Mouse (Mus musculus) Patski (cell line): ENCODE measurements at regions not wholly inside any gene's neighbourhood (a gene's known extent, or its start where the extent isn't known, plus 50 kb on each side); places are given as distances from the start of the nearest gene placed in this dataset.
"Not testable (repeated sequence)": the region's sequence is repeated elsewhere in the genome, so short reads cannot be mapped to it uniquely, and the experiment has no call there.

Source experiments
- ATAC-seq: fragments of 100-300 bp; one replicate; pipeline ENCODE4 v1.8.0; 2021
- CTCF ChIA-PET: fragments of 350-600 bp; sonication (Branson Sonifier 250); formaldehyde crosslinking; loops from one replicate; lab custom pipeline; 2022; ENCODE audit warnings: inconsistent platforms; lab: Charles Lee
- POLR2A ChIA-PET: fragments of 350-600 bp; sonication (Branson Sonifier 250); formaldehyde crosslinking; loops from one replicate; lab custom pipeline; 2022; ENCODE audit warnings: antibody characterized with exemption, inconsistent platforms; lab: Charles Lee
- DNase-seq: peaks from one replicate; pipeline ENCODE4 v3.0.0-alpha.2; 2011; ENCODE audit warnings: low read depth, low spot score
- H3K27me3 ChIP-seq: fragments of 371-371 bp; one replicate; pipeline ENCODE4 v1.5.1; 2021
- CTCF ChIP-seq: fragments of 100-300 bp; IDR thresholded peaks from one replicate; pipeline ENCODE4 v1.5.1; 2021
- in situ Hi-C: fragments of 300-500 bp; cut with MboI; formaldehyde crosslinking; loops from 3 replicates; pipeline ENCODE4 v1.11.1; 2018; ENCODE audit warnings: low pct_unique_long_range_greater_than_20kb, mixed read lengths

DNA sequence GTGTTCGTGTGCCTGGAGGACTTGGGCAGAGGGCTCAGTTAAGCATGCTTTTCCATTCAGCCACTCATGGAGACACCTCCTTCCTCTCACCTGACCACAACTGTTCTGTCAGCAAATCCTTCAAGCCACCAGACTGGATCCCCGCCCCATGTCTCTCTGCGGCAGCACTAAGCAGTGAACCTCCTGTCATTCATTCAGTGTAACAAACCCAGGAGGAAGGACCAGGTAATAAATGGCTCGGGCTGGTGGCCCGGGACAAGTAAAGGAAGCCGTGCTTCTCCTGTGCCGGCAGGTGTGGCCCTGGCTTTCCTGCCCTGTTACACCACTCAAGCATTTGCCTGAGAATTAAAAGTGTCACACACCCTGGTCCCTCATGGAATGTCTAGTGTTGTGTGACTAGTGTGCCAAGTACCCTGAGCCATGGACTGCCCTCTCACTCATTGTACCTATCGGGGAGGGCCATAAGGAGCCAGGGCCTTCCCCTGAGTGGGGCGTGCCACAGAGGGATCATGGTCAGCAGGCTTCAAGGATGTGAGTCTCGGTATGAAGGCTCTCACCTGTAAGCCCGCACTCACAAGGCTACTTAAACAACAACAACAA lies 207.6 kb upstream of the Lrfn2 start:
- no peak for TF ChIP-seq CTCF
- in situ Hi-C loops: no loop called here
- POLR2A ChIA-PET: interaction anchor here (0.7 kb wide), 1 partner anchor 124 kb away, joined by 3 read pairs; no protein-coding TSS in a partner anchor
- ATAC-seq: no peak
- H3K27me3 ChIP-seq: peaks cover 6% of the 10 kb centered on the region
- CTCF ChIA-PET: no interaction called here
- no peak for DNase-seq

DNA sequence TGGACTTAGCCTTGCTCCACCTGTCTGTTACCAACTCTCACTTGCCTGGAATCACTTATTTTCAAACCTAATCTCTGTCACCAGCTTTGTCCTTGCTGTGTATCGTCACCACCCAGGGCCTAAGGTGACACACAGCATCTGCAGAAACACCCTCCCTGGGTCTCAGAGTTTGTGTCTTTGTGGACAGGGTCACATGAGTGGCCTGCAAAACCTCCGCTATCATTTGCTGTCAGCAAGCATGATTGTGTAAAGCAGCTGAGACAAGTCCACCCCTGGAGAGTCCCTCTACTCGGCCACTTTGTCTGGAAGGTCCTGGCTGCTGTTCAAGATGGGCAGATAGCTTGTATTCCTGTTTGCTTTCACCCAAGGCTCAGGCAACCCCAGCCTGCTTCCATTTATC lies 205.7 kb upstream of the Lrfn2 start:
- POLR2A ChIA-PET: no interaction called here
- H3K27me3 ChIP-seq: peaks cover 6% of the 10 kb centered on the region
- TF ChIP-seq CTCF: no peak
- in situ Hi-C loops: no loop called here
- DNase-seq (no peak), ATAC-seq (no peak)
- CTCF ChIA-PET: no interaction called here

DNA sequence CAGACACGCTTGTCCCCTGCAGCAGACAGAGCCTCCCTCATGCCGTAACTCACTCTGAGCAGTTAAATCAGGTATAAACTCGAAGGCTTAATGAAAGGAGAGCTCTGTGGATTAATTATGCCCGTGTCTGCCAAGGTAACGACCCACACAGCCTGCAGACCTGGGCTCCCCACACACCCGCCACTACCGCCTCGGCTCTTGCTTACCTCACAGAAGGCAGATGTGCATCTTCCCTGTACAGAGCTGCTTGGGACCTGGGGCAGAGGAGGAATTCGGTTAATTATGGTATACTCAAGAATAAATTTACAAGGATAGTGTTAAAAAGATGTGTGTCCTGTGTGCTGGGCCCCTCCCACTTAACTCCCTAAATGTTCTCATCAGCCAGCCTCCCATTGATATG lies 198.4 kb upstream of the Lrfn2 start:
- no peak for DNase-seq
- H3K27me3 ChIP-seq: no peaks in the 10 kb centered on the region
- ChIA-PET CTCF (no interaction called here), POLR2A (no interaction called here)
- no peak for TF ChIP-seq CTCF
- no peak for ATAC-seq
- in situ Hi-C loops: no loop called here

DNA sequence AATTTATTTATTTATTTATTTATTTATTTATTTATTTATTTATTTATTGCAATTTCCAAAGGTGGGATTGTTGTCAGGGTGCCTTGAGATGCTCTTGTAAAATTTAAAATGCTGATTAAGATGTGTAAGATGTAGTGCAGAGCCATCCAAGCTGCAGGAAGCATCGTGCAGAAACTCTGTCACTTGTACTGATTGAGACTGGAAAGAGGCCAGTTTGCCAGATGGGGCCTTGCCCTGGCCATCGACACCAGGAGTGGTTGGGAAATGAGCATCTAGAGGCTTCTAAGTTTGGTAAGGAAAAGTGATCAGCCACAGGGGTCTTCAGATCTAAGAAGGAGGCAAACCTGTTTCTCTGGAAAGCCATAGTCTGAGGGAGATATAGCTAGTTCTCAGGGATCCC lies 195.0 kb upstream of the Lrfn2 start:
- DNase-seq, ATAC-seq, in situ Hi-C loops, POLR2A ChIA-PET, CTCF ChIA-PET, H3K27me3 ChIP-seq: not testable (repeated sequence)

DNA sequence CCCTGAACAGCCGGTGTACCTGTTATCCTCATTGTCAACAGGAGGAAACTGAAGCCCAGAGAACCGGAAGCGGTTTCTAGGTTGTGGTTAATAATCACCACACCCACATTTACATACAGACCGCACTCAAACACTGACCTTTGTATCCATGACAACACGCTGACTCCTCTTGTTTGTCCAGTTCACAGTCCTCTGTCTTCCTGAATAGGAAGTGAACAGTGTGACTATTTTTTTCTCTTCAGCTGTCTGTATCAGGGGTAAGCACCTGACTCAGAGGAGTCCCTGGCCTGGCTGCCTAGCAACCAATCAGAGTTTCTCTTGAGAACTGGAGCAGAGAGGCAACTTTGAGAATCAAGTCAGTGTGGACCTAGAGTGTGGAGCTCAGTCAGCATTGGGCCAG lies 193.5 kb upstream of the Lrfn2 start:
- H3K27me3 ChIP-seq: no peaks in the 10 kb centered on the region
- in situ Hi-C loops: no loop called here
- CTCF ChIA-PET: no interaction called here
- DNase-seq (no peak), ATAC-seq (no peak)
- no peak for TF ChIP-seq CTCF
- POLR2A ChIA-PET: no interaction called here

DNA sequence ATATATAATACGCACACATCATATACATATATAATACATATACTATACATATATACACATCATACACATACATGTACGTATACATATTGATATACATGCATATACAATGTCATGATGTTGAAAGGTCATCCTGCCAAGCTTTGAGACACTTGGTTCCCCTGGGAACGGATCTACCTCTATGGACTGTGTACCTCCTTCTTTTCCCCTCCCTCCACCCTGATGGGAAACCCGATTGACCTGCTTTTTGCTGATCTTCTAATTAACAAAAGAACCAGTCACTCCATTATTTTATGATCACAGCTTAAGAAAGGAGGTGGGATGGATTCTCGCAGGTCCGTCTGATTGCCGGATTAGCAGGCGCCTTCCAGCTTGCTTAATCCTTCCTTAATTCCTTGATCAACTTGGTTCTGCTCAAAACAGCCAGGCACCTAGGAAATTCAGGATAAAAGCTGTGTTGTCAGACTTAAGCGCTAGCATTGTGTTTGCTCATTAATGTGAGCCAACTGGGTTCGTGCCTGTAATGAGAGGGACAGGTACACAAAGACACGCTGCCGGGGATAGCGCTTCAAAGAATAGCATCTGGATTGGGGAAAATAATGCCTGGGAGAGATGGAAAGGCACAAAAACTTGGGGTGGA lies 189.3 kb upstream of the Lrfn2 start:
- no peak for TF ChIP-seq CTCF
- ChIA-PET POLR2A (no interaction called here), CTCF (no interaction called here)
- no peaks in the 10 kb centered on the region for H3K27me3 ChIP-seq
- ATAC-seq: no peak
- DNase-seq: no peak
- in situ Hi-C loops: no loop called here

DNA sequence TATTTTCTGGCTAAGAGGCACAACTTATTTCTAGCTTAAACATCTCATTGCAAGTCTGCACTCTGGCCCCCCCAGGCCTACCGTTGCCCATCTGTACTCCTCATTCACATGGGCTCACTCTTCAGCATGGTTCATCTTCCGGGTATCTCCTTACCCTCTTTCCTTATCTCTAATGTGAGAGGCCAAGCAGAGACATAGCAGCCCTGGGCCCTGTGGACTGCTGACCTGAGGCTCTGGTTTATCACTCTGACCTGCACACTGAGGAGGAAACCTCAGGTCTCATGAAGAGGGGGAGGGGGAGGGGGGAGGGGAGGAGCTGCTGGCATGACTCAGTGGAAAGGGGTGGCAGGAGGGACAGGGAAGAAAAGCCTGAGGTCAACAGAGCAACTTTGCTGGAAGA lies 162.1 kb upstream of the Lrfn2 start:
- H3K27me3 ChIP-seq: no peaks in the 10 kb centered on the region
- CTCF ChIA-PET: no interaction called here
- DNase-seq: no peak
- in situ Hi-C loops: no loop called here
- no peak for TF ChIP-seq CTCF
- POLR2A ChIA-PET: no interaction called here
- ATAC-seq: no peak

DNA sequence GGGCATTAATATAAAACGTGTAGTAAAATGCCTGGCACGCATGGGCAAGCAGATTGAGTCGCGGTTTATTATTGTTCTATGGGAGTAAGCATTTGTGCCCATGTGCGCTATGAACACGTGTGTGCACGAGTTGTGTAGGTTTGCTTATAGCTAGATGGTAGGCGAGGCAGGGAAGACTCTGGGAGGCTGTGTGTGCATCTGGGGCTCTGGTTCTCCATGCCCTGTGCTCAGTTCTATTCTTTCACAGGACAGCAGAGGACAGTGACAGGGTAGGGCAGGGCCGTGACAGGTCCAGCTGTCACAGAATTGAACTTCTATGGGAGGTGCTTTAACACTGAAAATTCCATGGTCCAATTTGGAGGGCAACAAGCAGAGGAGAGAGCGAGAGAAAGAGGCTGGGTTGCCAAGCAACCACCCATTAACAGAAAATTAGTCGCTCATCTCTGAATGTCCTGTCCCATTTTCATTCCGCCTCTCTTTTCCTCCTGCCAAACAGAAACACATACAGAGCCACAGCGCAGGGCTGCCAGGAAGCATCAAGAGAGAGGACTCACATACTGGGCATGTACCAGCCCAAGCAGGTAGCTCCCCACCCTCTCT lies 160.4 kb upstream of the Lrfn2 start:
- no peaks in the 10 kb centered on the region for H3K27me3 ChIP-seq
- ChIA-PET CTCF (no interaction called here), POLR2A (no interaction called here)
- DNase-seq (no peak), ATAC-seq (no peak)
- no peak for TF ChIP-seq CTCF
- in situ Hi-C loops: no loop called here

DNA sequence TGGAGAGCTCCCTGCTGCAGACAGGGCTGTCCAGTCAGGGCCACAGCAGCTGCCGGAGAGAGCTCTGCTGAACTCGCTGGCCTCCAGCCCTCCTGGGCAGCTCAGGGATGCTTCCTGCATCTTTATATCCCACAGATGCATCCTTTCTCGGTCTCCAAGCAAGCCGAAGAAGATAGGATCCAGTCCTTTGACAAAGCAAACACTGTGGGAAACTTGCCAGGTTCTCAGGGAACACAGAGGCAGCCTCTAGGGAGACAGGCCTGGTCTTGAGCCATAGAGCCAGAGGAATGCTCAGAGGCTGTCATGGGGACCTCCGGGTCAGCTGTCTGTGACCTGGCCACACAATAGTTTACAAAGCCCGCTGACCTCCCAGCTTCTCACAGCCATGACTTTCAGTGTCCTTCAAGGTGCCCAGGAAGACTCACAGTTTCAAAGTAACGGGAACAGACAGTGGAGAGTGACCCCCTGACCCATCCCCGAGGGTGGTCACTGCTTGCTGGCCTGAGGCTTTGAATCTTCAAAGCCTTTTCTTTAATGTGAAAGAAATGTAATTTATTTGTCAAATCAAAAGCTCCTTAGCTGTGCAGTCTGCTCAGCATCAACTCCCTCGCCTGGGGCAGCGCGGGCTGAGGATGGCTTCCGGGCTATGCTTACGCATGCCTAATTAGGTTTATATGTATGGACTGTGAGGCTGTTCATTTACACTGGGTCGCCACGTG lies 157.8 kb upstream of the Lrfn2 start:
- no peak for TF ChIP-seq CTCF
- ATAC-seq: no peak
- no peak for DNase-seq
- H3K27me3 ChIP-seq: no peaks in the 10 kb centered on the region
- ChIA-PET POLR2A (no interaction called here), CTCF (no interaction called here)
- in situ Hi-C loops: no loop called here

DNA sequence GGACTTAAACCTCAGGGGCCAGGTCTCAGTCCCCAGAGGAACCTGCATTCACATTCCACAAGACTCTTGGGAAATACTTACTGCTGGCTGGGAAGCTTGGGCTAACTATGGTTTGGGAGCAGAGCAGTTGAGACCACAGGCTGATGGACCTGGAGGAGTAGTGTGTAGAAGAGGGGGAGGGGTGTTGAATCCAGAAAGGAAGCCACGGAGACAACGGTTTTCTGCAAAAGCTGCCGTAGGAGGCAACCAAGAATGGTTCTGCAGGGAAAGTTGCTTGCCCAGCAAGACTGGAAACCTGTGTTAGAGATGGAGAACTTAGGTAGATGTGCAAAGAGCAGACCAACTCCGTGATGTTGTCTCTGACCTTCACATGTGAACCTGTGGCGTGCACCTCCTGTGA lies 156.7 kb upstream of the Lrfn2 start:
- no peak for TF ChIP-seq CTCF
- CTCF ChIA-PET: no interaction called here
- DNase-seq: no peak
- in situ Hi-C loops: no loop called here
- no peak for ATAC-seq
- POLR2A ChIA-PET: no interaction called here
- no peaks in the 10 kb centered on the region for H3K27me3 ChIP-seq

DNA sequence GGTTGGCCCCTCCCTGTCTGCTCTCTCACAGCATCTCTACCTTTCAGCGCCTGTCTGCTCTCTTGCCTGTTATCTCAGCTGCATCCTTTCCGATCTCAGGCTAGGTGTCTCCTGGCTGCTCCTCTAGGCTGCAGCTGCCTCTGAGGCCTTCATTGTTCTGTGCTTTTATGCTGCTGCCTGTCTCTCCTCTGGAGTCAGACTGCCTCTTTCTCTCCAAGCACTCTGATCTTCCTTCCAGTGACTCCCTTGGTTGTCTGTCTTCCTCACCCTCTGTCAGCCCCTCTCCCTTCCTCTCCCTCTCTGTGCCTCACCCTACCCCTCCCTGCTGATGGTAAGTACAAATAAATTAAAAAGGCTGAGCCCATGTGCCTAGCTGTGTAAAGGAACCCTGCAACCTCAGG lies 155.7 kb upstream of the Lrfn2 start:
- no peaks in the 10 kb centered on the region for H3K27me3 ChIP-seq
- POLR2A ChIA-PET: no interaction called here
- CTCF ChIA-PET: no interaction called here
- no peak for ATAC-seq
- in situ Hi-C loops: no loop called here
- no peak for TF ChIP-seq CTCF
- DNase-seq: no peak
